Mouse (Mus musculus): ENCODE results near the gene AC192777.2. TPM values are rescaled to one million over a fixed set of nuclear protein-coding genes. Genes with fewer than 3 reads are reported as not detected.
"Not testable (repeated sequence)": the region's sequence is repeated elsewhere in the genome, so short reads cannot be mapped to it uniquely, and the experiment has no call there.

AC192777.2 gene
- not detected for total RNA-seq (2021)
- long read RNA-seq, experiment 1, result 0 reads
- long read RNA-seq, experiment 2, result 0 reads

DNA sequence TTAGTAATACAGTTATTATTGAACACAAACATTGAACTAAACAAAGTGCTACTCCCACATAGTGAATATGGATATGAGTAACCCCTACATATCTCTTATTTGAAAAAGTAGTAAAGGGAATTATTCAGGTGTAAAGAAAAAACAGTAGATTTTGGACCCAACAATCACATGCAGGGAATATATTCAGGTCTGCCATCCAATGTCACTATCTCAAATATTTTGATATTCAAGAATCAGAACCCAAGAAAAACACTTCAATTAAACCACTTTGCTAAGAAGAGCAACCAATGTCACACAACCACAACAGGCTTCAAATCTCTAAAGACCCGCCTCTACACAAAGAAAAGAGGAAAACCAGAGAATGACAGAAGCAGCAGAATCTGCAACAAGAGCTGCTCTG lies at the start of gene AC192777.2:
Gene AC192777.2, plus strand, starts transcription at position 301 of the 400 bp plus-strand sequence.
- not testable (repeated sequence) for DNase-seq (ENCODE audit: low spot score in 2 of 2)

DNA sequence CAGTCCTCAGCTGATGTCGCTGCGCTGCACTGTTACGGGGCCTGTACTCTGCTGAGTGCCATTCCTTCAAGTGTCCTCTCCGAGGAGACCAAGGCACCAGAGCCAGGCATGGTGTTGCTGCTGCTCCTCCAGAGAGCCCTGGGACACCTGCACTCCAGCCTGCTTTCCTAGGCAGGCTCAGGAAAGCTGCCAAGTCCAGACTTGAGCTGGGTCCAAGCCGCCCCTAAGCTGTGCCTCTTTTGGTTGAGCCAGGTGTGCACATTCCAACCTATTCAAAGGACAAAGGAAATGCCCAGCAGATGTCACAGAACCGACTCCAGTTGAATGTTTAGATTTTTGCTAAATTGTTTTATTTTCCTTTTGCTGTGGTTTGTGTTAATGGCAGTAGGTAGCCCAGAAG lies 20.9 kb downstream of the AC192777.2 start:
- not testable (repeated sequence) for DNase-seq (ENCODE audit: low spot score in 2 of 2)

DNA sequence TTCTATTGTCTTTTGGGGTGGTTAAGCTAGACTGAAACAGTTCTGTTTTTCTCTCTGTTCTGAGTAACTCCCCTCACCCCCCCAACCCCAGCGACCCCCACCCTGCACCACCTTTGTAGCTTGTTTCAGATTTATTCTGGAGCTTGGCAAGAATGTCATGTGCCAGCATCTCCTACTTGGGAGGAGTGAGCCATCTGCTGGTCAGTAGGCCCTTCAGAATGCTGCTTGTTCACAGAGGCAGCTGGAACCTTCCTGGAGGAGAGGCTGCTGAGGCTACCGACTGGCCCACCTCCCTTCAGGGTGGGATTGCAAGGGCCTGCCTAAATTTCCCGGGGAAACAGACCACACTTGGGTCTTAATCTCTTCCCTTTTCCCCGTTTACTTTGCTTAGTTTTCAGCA lies 21.6 kb downstream of the AC192777.2 start:
- not testable (repeated sequence) for DNase-seq (ENCODE audit: low spot score in 2 of 2)

Small RNAs within 50 kb of the gene (microRNA-seq; reads per million reads assigned to microRNA genes)
- 0 reads per million in 2 experiments for gene Gm26376

Other genes with a start within 250 kb of the AC192777.2 start
- gene Esp38, start 144.9 kb upstream of the AC192777.2 start, total RNA-seq (2021), result not detected
- gene Pgk2, start 113.2 kb downstream of the AC192777.2 start, total RNA-seq (2021), result not detected
- gene Crisp3, start 146.8 kb downstream of the AC192777.2 start, total RNA-seq (2021), result not detected
- gene Crisp1, start 223.8 kb downstream of the AC192777.2 start, total RNA-seq (2021), result not detected

Data from layer of hippocampus, postnatal 14 days (tissue).